Mouse (Mus musculus) macrophage (primary cell): ENCODE measurements at regions not wholly inside any gene's neighbourhood (a gene's known extent, or its start where the extent isn't known, plus 50 kb on each side); places are given as distances from the start of the nearest gene placed in this dataset.
"Not testable (repeated sequence)": the region's sequence is repeated elsewhere in the genome, so short reads cannot be mapped to it uniquely, and the experiment has no call there.

Experiments used
- H3K27ac ChIP-seq: fragments of 350-480 bp; formaldehyde crosslinking; 2 replicates; pipeline ENCODE4 v1.9.0; 2021
- H3K36me3 ChIP-seq: fragments of 350-480 bp; formaldehyde crosslinking; 2 replicates; pipeline ENCODE4 v1.9.0; 2021; ENCODE audit errors: inconsistent target
- H3K4me3 ChIP-seq: fragments of 350-480 bp; formaldehyde crosslinking; 2 replicates; pipeline ENCODE4 v1.9.0; 2021; ENCODE audit errors: inconsistent target
- H3K79me2 ChIP-seq: fragments of 350-480 bp; formaldehyde crosslinking; 2 replicates; pipeline ENCODE4 v1.9.0; 2021; ENCODE audit errors: inconsistent target
- WGBS: methylation state at CpG from one replicate; pipeline ENCODE4 v1.1.7; 2026; ENCODE audit warnings: inconsistent platforms; ENCODE audit not compliant: missing documents; 5-methylcytosine and 5-hydroxymethylcytosine counted together

- Histone ChIP-seq H3K4me3 (no peak overlapping the region), H3K36me3 (no peaks in the 10 kb centered on the region), H3K27ac (peak overlapping the region; percentile 67), H3K79me2 (no peaks in the 10 kb centered on the region)
- 70% methylated on average over 10 of the region's 10 CpGs for WGBS
These were observed 52.2 kb upstream of the Nmd3 start for GRCm38 (mm10) chr3:69669541-69669940.

- 98% methylated on average over 6 of the region's 7 CpGs for WGBS
- Histone ChIP-seq H3K4me3 (no peak overlapping the region), H3K36me3 (no peaks in the 10 kb centered on the region), H3K79me2 (no peaks in the 10 kb centered on the region), H3K27ac (peak overlapping the region; percentile 67)
These were observed 54.0 kb upstream of the Nmd3 start for GRCm38 (mm10) chr3:69667820-69668219.

GRCm38 (mm10) chr3:69667359-69667758 is 54.4 kb upstream of the Nmd3 start:
- Histone ChIP-seq H3K27ac (peak overlapping the region; percentile 67), H3K4me3 (no peak overlapping the region), H3K79me2 (no peaks in the 10 kb centered on the region), H3K36me3 (no peaks in the 10 kb centered on the region)
- 41% methylated on average over 3 of the region's 3 CpGs for WGBS

- no peaks in the 10 kb centered on the region for H3K36me3 ChIP-seq
- H3K27ac ChIP-seq, result no peak overlapping the region
- H3K79me2 ChIP-seq, result no peaks in the 10 kb centered on the region
- H3K4me3 ChIP-seq, result no peak overlapping the region
- WGBS, result 92% methylated on average over 4 of the region's 4 CpGs
These were observed 57.5 kb upstream of the Nmd3 start for GRCm38 (mm10) chr3:69664277-69664676.

- H3K4me3 ChIP-seq, result no peak overlapping the region
- no peak overlapping the region for H3K27ac ChIP-seq
- WGBS, result 80% methylated on average over 2 of the region's 2 CpGs
- H3K79me2 ChIP-seq, result no peaks in the 10 kb centered on the region
- no peaks in the 10 kb centered on the region for H3K36me3 ChIP-seq
These were observed 59.4 kb upstream of the B3galnt1 start for GRCm38 (mm10) chr3:69658185-69658584.

GRCm38 (mm10) chr3:69657570-69657969 is 58.8 kb upstream of the B3galnt1 start:
- no peaks in the 10 kb centered on the region for H3K36me3 ChIP-seq
- H3K27ac ChIP-seq, result no peak overlapping the region
- no peaks in the 10 kb centered on the region for H3K79me2 ChIP-seq
- H3K4me3 ChIP-seq, result no peak overlapping the region

GRCm38 (mm10) chr3:69655651-69656050 is 56.9 kb upstream of the B3galnt1 start:
- H3K79me2 ChIP-seq, H3K36me3 ChIP-seq, H3K4me3 ChIP-seq: not testable (repeated sequence)
- 0 out of 2 replicates have a peak overlapping the region, but pooled peaks have one; percentile 19 for H3K27ac ChIP-seq
- WGBS, result 37% methylated on average over 10 of the region's 10 CpGs

GRCm38 (mm10) chr3:69655001-69655400 is 56.2 kb upstream of the B3galnt1 start:
- Histone ChIP-seq H3K27ac (peak overlapping the region; percentile 19), H3K79me2 (no peaks in the 10 kb centered on the region), H3K36me3 (no peaks in the 10 kb centered on the region), H3K4me3 (no peak overlapping the region)
- 0% methylated on average over 1 of the region's 2 CpGs for WGBS

GRCm38 (mm10) chr3:69653361-69653760 is 54.6 kb upstream of the B3galnt1 start:
- WGBS, result 91% methylated on average over 8 of the region's 8 CpGs
- not testable (repeated sequence) for H3K4me3 ChIP-seq, H3K27ac ChIP-seq, H3K79me2 ChIP-seq, H3K36me3 ChIP-seq

- H3K4me3 ChIP-seq, result no peak overlapping the region
- H3K79me2 ChIP-seq, result no peaks in the 10 kb centered on the region
- WGBS, result 96% methylated on average over 4 of the region's 4 CpGs
- H3K27ac ChIP-seq, result no peak overlapping the region
- no peaks in the 10 kb centered on the region for H3K36me3 ChIP-seq
These were observed 50.8 kb upstream of the B3galnt1 start for GRCm38 (mm10) chr3:69649561-69649960.
